ENCODE assay signal across 8 mouse cellular contexts in genomic region chr8:117159031-117159430, GRCm38 (mm10). TPM values are rescaled to one million over a fixed set of nuclear protein-coding genes. Genes with fewer than 3 reads are reported as not detected.
DNase-seq lines count a peak whose midpoint lies in the region; ATAC-seq and TF ChIP-seq lines count a peak whose summit lies in the region.

No protein-coding gene starts in this region.

- WGBS in neural tube, embryonic 14.5 days: 67% methylated on average over 5 of the region's 5 CpGs

- no peak for TF ChIP-seq CTCF in layer of hippocampus, adult 2 months (conservative IDR thresholded peaks at IDR 0.05)
- TF ChIP-seq CTCF in embryonic fibroblast, embryonic 13.5 days (IDR thresholded peaks at IDR 0.05; ENCODE audit: borderline replicate concordance, insufficient read depth, low read length): no peak

- no peak overlapping the region; the same call in 1 of the 2 replicates for H3K27ac ChIP-seq in layer of hippocampus, adult 2 months
- no peak overlapping the region for H3K27ac ChIP-seq in embryonic fibroblast, embryonic 13.5 days (ENCODE audit: insufficient read depth, low read length)
- H3K27ac ChIP-seq in neural tube, embryonic 14.5 days (ENCODE audit: low read depth, low read length): no peak overlapping the region

- H3K4me2 ChIP-seq in neural tube, embryonic 14.5 days (ENCODE audit: low read depth, low read length): peak overlapping the region; percentile 61

- H3K4me1 ChIP-seq in embryonic fibroblast, embryonic 13.5 days (ENCODE audit: control insufficient read depth, insufficient read depth, low read length): peaks cover 9% of the 10 kb centered on the region; the same call in 1 of the 2 replicates
- peaks cover 20% of the 10 kb centered on the region for H3K4me1 ChIP-seq in neural tube, embryonic 14.5 days (ENCODE audit: control insufficient read depth, insufficient read depth, low read length)

- no peaks in the 10 kb centered on the region for H3K36me3 ChIP-seq in neural tube, embryonic 14.5 days (ENCODE audit: control insufficient read depth, insufficient read depth, low read length)

- DNase-seq in layer of hippocampus, adult 2 months (ENCODE audit: low spot score in 2 of 2): no peak
- no peak for DNase-seq in layer of hippocampus, postnatal 10 days (ENCODE audit: low spot score in 2 of 2)
- peak; percentile 37 to 46 for DNase-seq in kidney, postnatal 36 days
- DNase-seq in thymus, postnatal 4 days: no peak
- no peak for DNase-seq in cerebellum, postnatal 36 days

- H3K9me3 ChIP-seq in neural tube, embryonic 14.5 days (ENCODE audit: control insufficient read depth, low read length): no peaks in the 10 kb centered on the region

- no peak for ATAC-seq in neural tube, embryonic 14.5 days (ENCODE audit: low read depth)
- ATAC-seq in megakaryocyte-erythroid progenitor cell, adult 5-6 weeks (replicated peaks; ENCODE audit: low FRiP score, low TSS enrichment, poor library complexity, severe bottlenecking): no peak

- H3K9ac ChIP-seq in neural tube, embryonic 14.5 days (replicated peaks; ENCODE audit: low read depth, low read length): no peak overlapping the region; the same call in 1 of the 2 replicates

- no peak for TF ChIP-seq POLR2A in embryonic fibroblast, embryonic 13.5 days (IDR thresholded peaks at IDR 0.05; ENCODE audit: low read depth, low read length)

- H3K4me3 ChIP-seq in layer of hippocampus, adult 2 months: peak overlapping the region; percentile 77
- H3K4me3 ChIP-seq in embryonic fibroblast, embryonic 13.5 days (ENCODE audit: insufficient read depth, low read length): peak overlapping the region; percentile 75
- peak overlapping the region; percentile 91; the same call in 1 of the 2 replicates for H3K4me3 ChIP-seq in neural tube, embryonic 14.5 days (ENCODE audit: low read depth, low read length)

- no peaks in the 10 kb centered on the region for H3K27me3 ChIP-seq in neural tube, embryonic 14.5 days (ENCODE audit: control insufficient read depth, insufficient read depth, low read length)

RNA-seq across cellular contexts. Expression of gene Gan, which starts 1.1 kb away (rescaled TPM):
- 10 to 100 TPM; 16.6 to 17.6 TPM for total RNA-seq in layer of hippocampus, adult 2 months (2021)
- 10 to 100 TPM; 22.6 to 24.7 TPM for total RNA-seq in layer of hippocampus, postnatal 10 days (2021)
- polyA plus RNA-seq in embryonic fibroblast, embryonic 13.5 days (2011; ENCODE audit: insufficient read length, low read depth, missing spikeins): 11.6 and 12.0 TPM in 2 replicates
- polyA plus RNA-seq in neural tube, embryonic 14.5 days (2014; fragmentation: Nextera tagmentation; extraction: Ambion mirVana): 3.5 and 4.1 TPM in 2 replicates
- 9.9 and 14.3 TPM in 2 replicates for total RNA-seq in megakaryocyte-erythroid progenitor cell, adult 5-6 weeks (2014; fragmentation: Nextera tagmentation)
- 4.4 and 6.6 TPM in 2 replicates for total RNA-seq in megakaryocyte-erythroid progenitor cell, adult 5-6 weeks (2017)

Comparison
In these comparisons a context has a peak if more than half of its experiments do, and no peak if none do; other contexts are left out.
1. DNase-seq: peak in kidney, postnatal 36 days (2 of 2); none in layer of hippocampus, adult 2 months (0 of 2), layer of hippocampus, postnatal 10 days (0 of 2), thymus, postnatal 4 days (single experiment) and cerebellum, postnatal 36 days (0 of 2).
2. Peak in every context shown above with its lines, with median percentiles within 50 percentile points of each other: H3K4me3 ChIP-seq.